Mouse (Mus musculus) neural tube, embryonic 12.5 days (tissue): Measurements from ENCODE around the gene R3hdm2. TPM values are rescaled to one million over a fixed set of nuclear protein-coding genes. Genes with fewer than 3 reads are reported as not detected.

Experiments used
- ATAC-seq: fragments of 200-750 bp; cut with Nextera tagmentation; 2 replicates; pipeline ENCODE4 v1.8.0; 2017; ENCODE audit warnings: low read depth, mild to moderate bottlenecking, moderate TSS enrichment, moderate library complexity; ENCODE audit not compliant: low FRiP score
- H3K27ac ChIP-seq: fragments of 300-500 bp; sonication (generic); 2 replicates; pipeline ENCODE4 v1.5.1; 2016
- H3K27me3 ChIP-seq: fragments of 300-500 bp; sonication (generic); replicated peaks from 2 replicates; pipeline ENCODE4 v1.6.1; 2016; ENCODE audit warnings: mild to moderate bottlenecking
- H3K36me3 ChIP-seq: fragments of 300-500 bp; sonication (generic); 2 replicates; pipeline ENCODE4 v1.6.1; 2016; ENCODE audit warnings: mild to moderate bottlenecking
- H3K4me1 ChIP-seq: fragments of 300-500 bp; sonication (generic); 2 replicates; pipeline ENCODE4 v1.6.1; 2016
- H3K4me2 ChIP-seq: fragments of 300-500 bp; sonication (generic); replicated peaks from 2 replicates; pipeline ENCODE4 v1.6.1; 2016; ENCODE audit warnings: mild to moderate bottlenecking
- H3K4me3 ChIP-seq: fragments of 300-500 bp; sonication (generic); 2 replicates; pipeline ENCODE4 v1.5.1; 2016
- H3K9ac ChIP-seq: fragments of 300-500 bp; sonication (generic); 2 replicates; pipeline ENCODE4 v1.6.1; 2016; ENCODE audit warnings: mild to moderate bottlenecking
- H3K9me3 ChIP-seq: fragments of 300-500 bp; sonication (generic); 2 replicates; pipeline ENCODE4 v1.6.1; 2016; ENCODE audit warnings: mild to moderate bottlenecking
- WGBS: fragments of 180-500 bp; shearing (Covaris S2); methylation state at CpG from one replicate; pipeline ENCODE4 v1.1.7; 2016; 5-methylcytosine and 5-hydroxymethylcytosine counted together
- polyA plus RNA-seq: library from polyadenylated mRNA; unstranded; fragments of >200 nt; fragmentation: Nextera tagmentation; extraction: Ambion mirVana; gene quantifications from 2 replicates; pipeline ENCODE4 v1.2.1, GENCODE M21; 2016

R3hdm2 gene
- polyA plus RNA-seq: 33.9 and 36.3 TPM in 2 replicates

GRCm38 (mm10) chr10:127380251-127380691, at the start of gene R3hdm2:
TSS of gene R3hdm2 (plus strand) at chr10:127380327.
- under 1% methylated on average over 52 of the region's 53 CpGs for WGBS
- peaks cover 20% of the 10 kb centered on the region for H3K4me1 ChIP-seq
- peak within 1 kb of the TSS; percentile 73 for H3K4me2 ChIP-seq
- H3K27ac ChIP-seq: peak within 1 kb of the TSS; percentile 87
- no peaks in the 10 kb centered on the region for H3K27me3 ChIP-seq
- ATAC-seq: peak; percentile 95
- H3K9ac ChIP-seq: peak within 1 kb of the TSS; percentile 70
- H3K36me3 ChIP-seq: no peaks in the 10 kb centered on the region
- no peaks in the 10 kb centered on the region for H3K9me3 ChIP-seq
- peak within 1 kb of the TSS; percentile 62 for H3K4me3 ChIP-seq

- H3K9ac ChIP-seq: no peak overlapping the region
- H3K36me3 ChIP-seq: no peaks in the 10 kb centered on the region
- H3K4me1 ChIP-seq: no peaks in the 10 kb centered on the region
- H3K9me3 ChIP-seq: no peaks in the 10 kb centered on the region
- peak overlapping the region; percentile 43 for H3K4me2 ChIP-seq
- no peak overlapping the region for H3K4me3 ChIP-seq
- 38% methylated on average over 31 of the region's 31 CpGs for WGBS
- ATAC-seq: no peak
- no peak overlapping the region for H3K27ac ChIP-seq
- H3K27me3 ChIP-seq: peaks cover 23% of the 10 kb centered on the region
Measured at GRCm38 (mm10) chr10:127332211-127332874, 47.8 kb upstream of the R3hdm2 start.

GRCm38 (mm10) chr10:127333152-127333551, 47.0 kb upstream of the R3hdm2 start:
- WGBS: 78% methylated on average over 5 of the region's 5 CpGs
- no peak overlapping the region for H3K27ac ChIP-seq
- no peaks in the 10 kb centered on the region for H3K36me3 ChIP-seq
- peaks cover 15% of the 10 kb centered on the region for H3K27me3 ChIP-seq
- no peaks in the 10 kb centered on the region for H3K9me3 ChIP-seq
- no peak for ATAC-seq
- H3K4me3 ChIP-seq: no peak overlapping the region
- no peak overlapping the region for H3K4me2 ChIP-seq
- H3K4me1 ChIP-seq: no peaks in the 10 kb centered on the region
- no peak overlapping the region for H3K9ac ChIP-seq

- H3K4me1 ChIP-seq: peaks cover 16% of the 10 kb centered on the region
- no peak overlapping the region for H3K27ac ChIP-seq
- no peak overlapping the region for H3K4me2 ChIP-seq
- no peaks in the 10 kb centered on the region for H3K36me3 ChIP-seq
- ATAC-seq: no peak
- H3K4me3 ChIP-seq: no peak overlapping the region
- H3K9me3 ChIP-seq: no peaks in the 10 kb centered on the region
- WGBS: 71% methylated on average over 1 of the region's 1 CpGs
- H3K9ac ChIP-seq: no peak overlapping the region
- peaks cover 5% of the 10 kb centered on the region for H3K27me3 ChIP-seq
Measured at GRCm38 (mm10) chr10:127335271-127335670, 44.9 kb upstream of the R3hdm2 start.

- H3K36me3 ChIP-seq: no peaks in the 10 kb centered on the region
- peaks cover 22% of the 10 kb centered on the region for H3K27me3 ChIP-seq
- no peak overlapping the region for H3K4me3 ChIP-seq
- 77% methylated on average over 5 of the region's 5 CpGs for WGBS
- no peak for ATAC-seq
- H3K4me1 ChIP-seq: peaks cover 33% of the 10 kb centered on the region
- H3K9me3 ChIP-seq: no peaks in the 10 kb centered on the region
- no peak overlapping the region for H3K4me2 ChIP-seq
- no peak overlapping the region for H3K27ac ChIP-seq
- H3K9ac ChIP-seq: no peak overlapping the region
Measured at GRCm38 (mm10) chr10:127336952-127337351, 43.2 kb upstream of the R3hdm2 start.

- peaks cover 24% of the 10 kb centered on the region for H3K27me3 ChIP-seq
- WGBS: 84% methylated on average over 6 of the region's 6 CpGs
- peaks cover 39% of the 10 kb centered on the region for H3K4me1 ChIP-seq
- no peak overlapping the region for H3K4me2 ChIP-seq
- H3K27ac ChIP-seq: no peak overlapping the region
- H3K4me3 ChIP-seq: no peak overlapping the region
- ATAC-seq: no peak
- no peak overlapping the region for H3K9ac ChIP-seq
- no peaks in the 10 kb centered on the region for H3K9me3 ChIP-seq
- H3K36me3 ChIP-seq: no peaks in the 10 kb centered on the region
Measured at GRCm38 (mm10) chr10:127337536-127338099, 42.5 kb upstream of the R3hdm2 start.

- Histone ChIP-seq H3K9me3 (no peaks in the 10 kb centered on the region), H3K4me3 (peak overlapping the region; percentile 39), H3K4me1 (peaks cover 39% of the 10 kb centered on the region), H3K27me3 (peaks cover 24% of the 10 kb centered on the region), H3K9ac (peak overlapping the region; percentile 35), H3K36me3 (no peaks in the 10 kb centered on the region), H3K4me2 (peak overlapping the region; percentile 78), H3K27ac (no peak overlapping the region)
- ATAC-seq: peak; percentile 59
- under 1% methylated on average over 31 of the region's 31 CpGs for WGBS
Measured at GRCm38 (mm10) chr10:127338930-127339682, 41.0 kb upstream of the R3hdm2 start.

GRCm38 (mm10) chr10:127339683-127340576, 40.2 kb upstream of the R3hdm2 start:
- 0 out of 2 replicates have a peak overlapping the region, but pooled peaks have one; percentile 4 for H3K27ac ChIP-seq
- peak; percentile 18; the same call in 1 of the 2 replicates for ATAC-seq
- no peaks in the 10 kb centered on the region for H3K36me3 ChIP-seq
- under 1% methylated on average over 42 of the region's 42 CpGs for WGBS
- H3K9ac ChIP-seq: peak overlapping the region; percentile 35
- H3K4me1 ChIP-seq: peaks cover 39% of the 10 kb centered on the region
- H3K4me3 ChIP-seq: peak overlapping the region; percentile 39
- peaks cover 24% of the 10 kb centered on the region for H3K27me3 ChIP-seq
- H3K4me2 ChIP-seq: peak overlapping the region; percentile 78
- no peaks in the 10 kb centered on the region for H3K9me3 ChIP-seq

- peak overlapping the region; percentile 78 for H3K4me2 ChIP-seq
- peaks cover 24% of the 10 kb centered on the region for H3K27me3 ChIP-seq
- H3K9me3 ChIP-seq: no peaks in the 10 kb centered on the region
- peaks cover 39% of the 10 kb centered on the region for H3K4me1 ChIP-seq
- H3K4me3 ChIP-seq: peak overlapping the region; percentile 39
- H3K36me3 ChIP-seq: no peaks in the 10 kb centered on the region
- 0 out of 2 replicates have a peak, but pooled peaks have one; percentile 2 for ATAC-seq
- 0 out of 2 replicates have a peak overlapping the region, but pooled peaks have one; percentile 4 for H3K27ac ChIP-seq
- H3K9ac ChIP-seq: peak overlapping the region; percentile 35; the same call in 1 of the 2 replicates
- under 1% methylated on average over 27 of the region's 27 CpGs for WGBS
Measured at GRCm38 (mm10) chr10:127340577-127341359, 39.4 kb upstream of the R3hdm2 start.

GRCm38 (mm10) chr10:127341360-127341690, 38.8 kb upstream of the R3hdm2 start:
- ATAC-seq: no peak
- Histone ChIP-seq H3K4me3 (peak overlapping the region; percentile 39), H3K9me3 (no peaks in the 10 kb centered on the region), H3K4me2 (peak overlapping the region; percentile 78), H3K27me3 (peaks cover 24% of the 10 kb centered on the region), H3K36me3 (no peaks in the 10 kb centered on the region), H3K9ac (peak overlapping the region; percentile 39; the same call in 1 of the 2 replicates), H3K4me1 (peaks cover 39% of the 10 kb centered on the region), H3K27ac (no peak overlapping the region)
- under 1% methylated on average over 9 of the region's 11 CpGs for WGBS
